Mouse (Mus musculus) ES-CJ7 (cell line): ENCODE measurements around the gene Chpf.

ENCODE experiments used
- DNase-seq: peaks from one replicate; pipeline ENCODE4 v3.0.0; 2011; ENCODE audit warnings: low read depth, low spot score

Gene Chpf

DNA sequence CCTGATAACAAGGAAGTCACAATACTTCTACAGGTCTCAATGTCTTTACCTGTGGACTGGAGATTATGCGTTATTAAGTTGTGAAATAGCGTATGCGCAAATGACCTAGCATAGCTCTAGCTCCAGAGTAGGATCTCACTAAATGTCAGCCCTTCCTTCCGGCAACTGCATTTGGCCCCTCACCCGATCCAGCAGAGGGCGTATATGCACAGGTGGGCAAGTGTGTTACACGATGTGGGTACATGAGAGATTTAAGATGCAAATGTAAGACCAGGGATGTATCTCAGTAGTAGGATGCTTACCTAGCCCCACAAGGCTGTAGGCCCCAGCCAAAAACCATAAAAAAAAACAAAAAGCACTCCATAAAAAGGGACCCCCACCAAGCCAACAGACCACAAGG lies 20.3 kb upstream of the Chpf start:
- peak; percentile 76 for DNase-seq

DNA sequence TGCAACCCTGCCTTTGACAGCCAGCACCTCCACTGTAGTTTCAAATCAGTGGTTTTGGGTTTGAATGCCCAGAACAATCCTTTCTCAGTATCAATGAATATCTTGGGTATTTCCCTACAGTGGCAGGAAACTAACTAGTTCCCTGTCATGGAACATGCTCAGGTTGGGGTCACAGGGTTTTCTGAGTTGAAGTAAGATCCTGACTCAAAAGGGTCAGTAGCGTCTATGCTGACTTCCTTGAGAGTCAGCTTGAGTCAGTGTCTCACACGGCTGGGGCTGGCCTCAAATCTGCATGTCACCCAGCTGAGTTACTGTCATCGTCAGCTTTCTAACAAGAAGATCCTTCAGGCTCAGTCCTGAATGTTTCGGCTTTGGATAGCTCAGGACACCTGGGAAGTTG lies 19.8 kb upstream of the Chpf start:
- no peak for DNase-seq

DNA sequence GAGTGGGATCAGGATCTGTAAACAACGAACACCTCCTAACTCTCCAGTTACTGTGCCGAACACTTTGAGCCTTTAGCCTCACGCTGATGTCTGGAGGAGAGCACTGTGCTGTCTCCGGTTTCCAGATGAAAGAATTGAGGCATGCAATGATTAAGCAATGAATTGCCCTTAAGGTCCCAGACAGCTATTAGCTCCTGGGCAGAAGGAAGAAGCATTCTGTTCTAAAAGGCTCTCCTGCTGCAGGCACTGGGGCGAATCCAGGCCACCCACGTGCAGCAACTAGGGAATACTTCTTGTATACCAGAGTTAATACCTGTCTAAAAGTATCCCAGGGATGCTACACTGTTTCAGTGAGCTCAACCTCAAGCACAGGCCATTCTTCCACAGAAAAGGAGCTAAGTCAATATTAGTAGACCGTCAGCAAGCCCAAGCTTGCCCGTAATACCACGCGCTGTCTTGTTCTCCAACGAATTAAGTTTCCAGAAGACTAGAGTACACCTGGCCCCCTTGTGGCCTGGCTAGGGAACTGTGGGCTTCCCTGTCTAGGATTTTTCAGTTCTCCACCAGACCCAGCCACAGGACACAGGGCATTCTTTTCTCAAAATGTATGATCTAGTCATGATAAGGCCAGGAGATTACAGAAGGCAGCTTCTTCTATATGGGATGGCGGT lies 15.9 kb upstream of the Chpf start:
- peak; percentile 81 for DNase-seq

DNA sequence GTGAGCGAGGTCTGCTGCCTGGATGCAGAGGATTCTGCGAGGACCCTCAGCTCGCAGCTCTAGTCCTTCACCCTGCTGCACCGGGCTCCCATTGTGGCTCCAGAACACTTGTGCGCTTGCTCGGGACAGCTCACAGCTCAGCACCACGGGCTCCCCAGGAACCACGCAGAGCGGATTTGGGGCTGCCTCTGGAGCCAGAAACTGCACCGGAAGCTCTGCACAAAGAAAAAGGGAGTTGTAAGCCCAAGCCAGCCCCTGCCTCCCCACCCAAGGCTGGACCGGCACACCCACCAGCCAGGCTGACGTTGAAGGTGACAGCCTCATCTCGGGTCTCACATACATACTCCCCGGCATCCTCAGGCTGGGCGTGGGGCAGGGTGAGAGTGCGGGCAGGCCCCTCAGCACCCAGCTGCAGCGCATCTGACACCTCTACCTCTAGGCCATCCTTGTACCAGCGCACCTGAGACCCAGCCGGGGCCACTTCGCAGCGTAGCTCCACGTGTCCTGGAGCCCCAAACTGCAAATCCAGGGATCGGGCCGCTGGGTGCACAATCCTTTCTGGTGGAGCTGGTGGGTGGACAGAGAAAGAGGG lies 13.6 kb upstream of the Chpf start:
- DNase-seq, result peak; percentile 54

DNA sequence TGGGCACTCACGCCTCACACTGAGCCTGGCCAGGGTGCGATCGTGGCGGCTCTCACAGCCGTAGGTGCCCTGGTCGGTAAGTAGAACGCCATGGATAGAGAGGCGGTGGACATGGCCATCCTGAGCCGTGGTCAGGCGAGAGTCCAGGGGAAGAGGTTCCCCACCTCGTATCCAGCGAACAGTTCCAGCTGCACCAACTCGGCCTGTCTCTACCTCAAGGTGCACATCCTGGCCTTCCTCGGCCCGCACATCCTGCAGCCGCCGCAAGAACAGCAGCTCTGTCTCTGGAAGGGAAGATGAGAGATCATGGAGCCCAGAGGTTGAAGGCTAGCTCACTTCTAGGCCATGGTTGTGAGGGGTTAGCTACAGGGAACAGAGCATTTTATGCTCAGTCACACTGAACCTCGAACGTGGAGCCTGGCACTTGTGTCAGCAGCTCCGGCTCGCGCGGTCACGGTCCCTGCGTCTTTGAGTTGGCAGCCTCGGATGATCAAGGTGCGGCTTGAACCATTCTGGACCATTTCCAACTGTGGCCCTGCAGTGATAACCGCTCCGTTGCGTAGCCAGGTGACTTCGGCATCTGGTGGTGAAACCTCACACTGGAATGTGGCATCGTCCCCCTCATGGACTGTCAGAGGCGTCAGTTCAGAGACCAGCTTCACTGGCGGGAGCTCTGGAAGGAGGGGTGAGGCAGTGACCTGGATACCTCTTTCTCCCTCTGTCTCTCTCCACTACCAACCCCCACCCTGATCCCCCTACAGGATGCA lies 11.9 kb upstream of the Chpf start:
- DNase-seq, result no peak

DNA sequence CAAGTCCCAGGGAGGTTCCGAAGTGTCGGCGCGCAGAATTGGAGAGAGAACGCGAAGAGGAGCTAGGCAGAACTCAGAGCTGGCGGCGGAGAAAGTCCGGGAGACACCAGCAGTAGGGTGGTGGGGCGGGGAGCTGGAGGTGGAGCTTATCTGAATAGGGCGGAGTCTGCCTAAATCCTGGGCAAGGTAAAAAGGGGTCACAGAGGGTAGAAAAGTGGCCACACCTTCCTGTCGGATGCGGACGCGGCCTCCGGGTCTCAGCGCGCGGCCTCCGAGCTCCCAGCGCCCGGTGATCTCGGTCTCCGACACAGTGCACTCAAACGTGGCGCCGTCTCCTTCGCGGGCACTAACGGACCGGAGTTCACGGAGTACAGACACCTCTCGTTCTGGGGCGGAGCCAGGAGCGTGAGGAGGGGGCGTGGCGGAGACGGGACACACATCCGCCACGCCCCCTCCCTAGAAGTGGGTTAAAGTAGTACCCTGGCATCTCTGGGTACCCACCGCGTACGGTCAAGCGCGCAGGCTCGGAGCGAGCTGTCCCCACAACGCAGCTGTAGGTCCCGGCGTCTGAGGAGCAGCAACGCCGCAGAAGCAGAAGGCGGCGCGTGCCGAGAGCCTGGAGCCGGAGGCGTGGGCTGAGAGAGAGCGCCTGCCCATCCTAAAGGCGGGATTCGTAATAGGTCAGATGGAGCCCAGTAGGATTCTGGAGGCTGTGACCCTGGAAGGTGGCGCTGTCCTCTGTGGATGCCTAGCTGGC lies 8.5 kb upstream of the Chpf start:
- peak; percentile 93 for DNase-seq

DNA sequence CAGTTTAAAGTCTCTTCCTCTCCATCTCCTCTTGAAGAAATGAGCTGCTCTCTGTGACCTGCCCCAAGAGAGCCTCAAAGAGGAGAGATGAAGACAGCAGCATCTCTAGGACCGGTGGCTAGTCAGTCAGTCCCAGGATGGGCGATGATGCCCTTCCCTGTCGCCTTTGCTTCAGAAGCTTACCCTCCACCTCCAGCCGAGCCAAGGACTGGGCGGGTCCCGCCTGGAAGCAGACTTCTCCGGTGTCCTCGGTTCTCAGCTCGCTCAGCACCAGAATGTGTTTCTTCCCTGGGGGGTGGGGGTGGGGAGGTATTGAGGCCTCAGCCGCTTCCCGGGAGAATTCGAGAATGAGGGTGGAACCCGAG lies 7.9 kb upstream of the Chpf start:
- no peak for DNase-seq

DNA sequence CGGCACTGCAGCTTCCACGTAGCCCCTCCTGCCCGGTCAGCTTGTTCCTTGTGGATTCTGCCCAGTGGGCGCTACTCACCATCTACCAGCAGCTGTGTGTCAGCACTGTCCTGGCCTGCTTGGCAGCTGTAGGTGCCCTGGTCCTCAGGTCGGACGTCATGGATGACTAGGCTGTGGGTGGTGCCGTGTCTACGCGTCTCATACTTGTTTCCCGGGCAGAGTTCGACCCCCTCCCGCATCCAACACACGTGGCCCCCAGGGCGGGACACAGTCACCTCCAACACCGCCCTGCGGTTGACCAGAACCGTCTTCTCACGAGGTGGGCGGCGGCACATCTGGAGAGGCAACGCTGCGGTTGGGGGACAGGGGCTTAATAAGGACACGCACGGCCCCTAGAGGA lies 7.5 kb upstream of the Chpf start:
- DNase-seq, result no peak

DNA sequence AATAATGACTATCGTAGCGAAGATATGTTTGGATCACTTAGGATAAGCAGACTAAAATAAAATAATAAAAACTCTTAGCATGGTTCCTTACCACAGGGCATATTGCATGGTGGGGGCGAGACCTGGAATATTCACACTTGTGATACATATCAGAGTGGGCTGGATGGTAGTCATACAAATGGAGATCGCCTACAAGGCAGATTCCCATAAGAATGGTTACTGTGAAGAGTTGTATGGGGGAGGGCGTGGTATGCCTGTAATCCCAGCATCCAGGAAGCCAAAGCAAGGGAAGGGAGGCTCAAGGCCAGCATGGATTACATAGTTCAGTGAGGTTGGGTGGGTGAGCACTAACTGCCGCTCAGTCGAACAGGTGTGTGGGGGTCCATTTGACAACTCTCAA lies 1.6 kb upstream of the Chpf start:
- peak; percentile 88 for DNase-seq

DNA sequence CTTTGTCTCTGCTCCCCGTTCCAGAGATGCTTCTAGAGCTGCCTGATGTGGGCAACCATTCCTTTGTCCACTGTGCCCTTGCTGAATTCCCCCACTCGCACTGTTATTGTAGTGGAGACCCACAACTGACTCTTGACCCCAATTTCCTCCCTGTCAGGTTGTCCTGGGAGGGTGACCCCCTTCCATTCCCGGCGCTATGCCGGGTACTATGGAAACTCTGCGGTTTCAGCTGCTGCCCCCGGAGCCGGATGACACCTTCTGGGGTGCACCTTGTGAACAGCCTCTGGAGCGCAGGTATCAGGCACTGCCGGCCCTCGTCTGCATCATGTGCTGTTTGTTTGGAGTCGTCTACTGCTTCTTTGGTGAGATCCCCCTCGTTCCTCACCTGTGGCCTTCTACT lies 929 bp upstream of the Chpf start:
- DNase-seq, result no peak

DNA sequence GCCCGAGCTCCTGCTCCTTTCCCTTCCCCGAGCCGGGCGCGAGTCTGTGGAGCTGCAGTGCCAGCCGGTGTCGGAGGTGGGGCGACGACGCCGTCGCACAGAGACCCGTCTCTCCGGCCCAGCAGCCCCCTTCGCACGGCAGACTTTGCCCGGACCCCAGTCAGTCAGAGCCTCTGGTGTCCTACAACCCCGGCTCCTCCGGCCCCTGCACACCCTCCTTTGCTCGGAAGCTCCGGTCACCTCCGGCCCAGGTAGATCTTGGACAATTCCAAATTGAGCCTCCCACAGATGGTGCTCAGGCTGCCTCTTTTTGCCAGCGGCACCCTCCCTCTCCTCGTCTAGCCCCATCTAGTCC lies 505 bp upstream of the Chpf start:
- DNase-seq, result no peak

DNA sequence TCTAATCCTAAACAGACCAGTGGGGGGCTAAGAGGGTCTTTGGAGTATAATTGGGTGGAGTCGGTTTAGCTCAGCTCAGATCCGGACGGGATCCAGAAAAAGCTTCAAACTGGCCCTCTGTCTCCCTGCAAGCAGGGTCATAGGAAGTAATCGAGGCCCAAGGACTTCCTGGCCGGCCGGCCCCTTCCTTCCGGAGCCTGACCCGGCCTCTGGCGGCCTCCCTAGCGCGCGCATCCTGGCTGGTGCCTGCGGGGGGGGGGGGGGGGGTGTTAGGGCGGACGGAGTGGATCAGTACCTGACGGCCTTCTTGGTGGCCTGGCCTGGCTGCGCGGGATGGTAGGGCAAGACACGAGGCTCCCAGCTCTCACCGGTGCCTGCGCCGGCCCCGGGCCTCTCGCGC lies 610 bp downstream of the Chpf start:
- DNase-seq, result no peak

DNA sequence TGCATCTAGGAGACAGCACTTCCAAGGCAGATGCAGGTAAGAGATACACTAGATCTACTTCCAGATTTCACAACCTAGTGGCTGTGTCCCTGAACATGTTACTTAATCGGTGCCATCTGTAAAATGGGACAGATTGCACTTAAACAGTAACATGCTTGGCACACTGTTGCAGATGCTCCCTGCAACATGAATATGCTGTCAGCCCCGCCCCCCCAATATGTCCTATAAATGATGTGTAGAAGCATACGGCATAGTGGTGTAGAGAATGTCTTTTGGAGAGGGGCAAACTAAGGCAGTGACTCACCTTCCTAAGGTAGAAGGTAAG lies 1.2 kb downstream of the Chpf start:
- DNase-seq, result no peak

DNA sequence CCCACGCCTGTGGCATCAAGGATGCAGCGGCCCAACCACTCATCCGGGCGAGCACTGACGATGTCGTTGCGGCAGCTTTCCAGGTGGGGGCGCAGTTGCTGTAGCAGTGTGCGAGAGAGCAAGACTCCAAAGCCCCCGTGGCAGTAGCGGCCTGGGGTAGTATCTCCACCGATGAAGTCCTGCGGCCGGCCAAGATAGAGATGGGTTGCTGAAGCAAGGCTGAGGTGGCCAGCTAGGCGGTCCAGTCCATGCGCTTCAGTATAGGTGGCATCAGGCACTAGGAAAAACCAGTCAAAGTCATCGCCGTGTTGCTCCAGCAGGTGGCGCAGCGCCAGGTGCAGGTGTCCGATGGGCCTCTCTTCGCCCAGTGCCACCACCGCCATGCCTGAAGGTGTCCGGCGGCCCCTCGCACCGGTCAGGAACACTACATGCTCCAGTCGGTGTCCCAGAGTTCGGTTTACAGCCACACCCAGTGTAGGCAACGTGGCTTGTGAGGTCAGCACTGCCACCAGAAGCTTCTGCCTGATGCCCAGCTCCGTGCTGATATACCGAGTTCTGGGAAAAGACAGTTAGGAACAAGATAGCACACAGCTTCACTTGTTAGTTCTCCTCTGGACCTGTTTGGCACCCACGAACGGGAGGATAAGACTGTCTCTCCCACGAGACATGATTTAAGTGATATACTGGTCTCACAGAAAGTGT lies 1.7 kb downstream of the Chpf start:
- peak; percentile 84 for DNase-seq

DNA sequence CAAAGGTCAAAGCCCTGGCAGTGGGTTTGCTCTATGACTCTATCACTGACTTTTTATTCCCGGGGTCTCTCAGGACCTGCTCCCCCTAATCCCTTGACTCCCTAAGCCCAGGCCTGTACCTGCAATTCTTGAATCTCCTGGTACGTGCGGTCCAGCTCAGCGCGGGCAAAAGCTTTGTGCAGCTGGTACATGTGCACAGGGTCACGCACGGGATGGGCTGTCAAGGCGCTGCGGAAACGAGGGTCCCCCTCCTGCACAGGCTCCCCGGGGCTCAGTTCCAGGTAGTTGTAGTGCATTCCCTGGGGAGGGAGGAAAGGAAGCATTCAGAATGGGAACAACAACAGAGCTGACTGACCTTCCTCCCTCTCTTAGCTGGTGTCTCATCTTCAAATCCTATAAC lies 2.7 kb downstream of the Chpf start:
- no peak for DNase-seq

DNA sequence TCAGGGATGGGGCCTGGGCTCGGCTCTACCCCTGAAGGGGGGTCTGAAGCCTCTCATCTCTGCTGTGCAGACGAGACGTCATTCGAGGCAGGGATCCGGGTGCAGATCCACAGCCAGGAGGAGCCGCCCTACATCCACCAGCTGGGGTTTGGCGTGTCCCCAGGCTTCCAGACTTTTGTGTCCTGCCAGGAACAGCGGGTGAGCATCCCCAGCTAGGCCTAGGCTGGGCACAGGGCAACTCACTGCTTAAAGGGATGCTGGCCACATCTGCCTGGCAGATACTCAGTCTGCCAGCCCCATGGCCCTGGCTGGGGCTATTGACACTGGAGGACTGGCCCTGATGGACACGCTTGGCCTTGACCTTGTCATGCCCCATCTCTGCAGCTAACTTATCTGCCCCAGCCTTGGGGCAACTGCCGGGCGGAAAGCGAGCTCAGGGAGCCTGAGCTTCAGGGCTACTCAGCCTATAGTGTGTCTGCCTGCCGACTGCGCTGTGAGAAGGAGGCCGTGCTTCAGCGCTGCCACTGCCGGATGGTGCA lies 9.8 kb downstream of the Chpf start:
- DNase-seq, result no peak

DNA sequence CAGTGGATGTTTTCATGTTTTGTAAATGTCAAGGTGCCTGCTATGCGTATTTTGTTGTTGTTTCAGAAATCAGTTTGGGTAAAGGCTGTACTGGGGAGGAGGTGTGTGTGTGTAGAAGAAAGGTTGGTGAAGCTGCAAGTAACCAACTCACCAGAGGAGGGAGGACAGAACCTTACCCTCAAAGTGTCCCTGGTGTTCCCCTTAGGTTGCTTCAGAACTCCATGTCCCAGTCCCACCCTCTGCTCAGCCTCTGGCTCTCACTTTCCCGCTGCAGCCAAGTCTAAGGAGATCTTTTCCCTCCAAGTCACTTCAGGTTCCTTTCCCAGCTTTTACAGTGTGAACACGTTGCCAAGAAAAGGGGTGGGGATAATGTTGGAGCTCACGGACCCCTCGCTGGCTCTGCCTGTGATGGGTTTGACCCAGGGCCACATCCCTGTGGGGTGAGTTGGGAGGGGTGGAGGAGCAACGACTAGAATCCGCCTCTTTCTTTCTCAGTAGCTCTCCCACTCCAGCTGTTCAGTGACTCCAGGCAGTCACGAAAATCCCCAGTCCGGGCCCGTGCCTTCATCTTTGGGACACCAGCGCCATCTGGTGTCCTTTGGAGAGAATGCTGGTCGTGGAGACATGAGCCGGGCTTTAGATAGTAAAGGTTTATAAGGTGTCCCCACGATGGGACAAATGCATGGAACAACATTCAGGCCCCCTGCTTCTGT lies 11.7 kb downstream of the Chpf start:
- DNase-seq, result peak; percentile 83

DNA sequence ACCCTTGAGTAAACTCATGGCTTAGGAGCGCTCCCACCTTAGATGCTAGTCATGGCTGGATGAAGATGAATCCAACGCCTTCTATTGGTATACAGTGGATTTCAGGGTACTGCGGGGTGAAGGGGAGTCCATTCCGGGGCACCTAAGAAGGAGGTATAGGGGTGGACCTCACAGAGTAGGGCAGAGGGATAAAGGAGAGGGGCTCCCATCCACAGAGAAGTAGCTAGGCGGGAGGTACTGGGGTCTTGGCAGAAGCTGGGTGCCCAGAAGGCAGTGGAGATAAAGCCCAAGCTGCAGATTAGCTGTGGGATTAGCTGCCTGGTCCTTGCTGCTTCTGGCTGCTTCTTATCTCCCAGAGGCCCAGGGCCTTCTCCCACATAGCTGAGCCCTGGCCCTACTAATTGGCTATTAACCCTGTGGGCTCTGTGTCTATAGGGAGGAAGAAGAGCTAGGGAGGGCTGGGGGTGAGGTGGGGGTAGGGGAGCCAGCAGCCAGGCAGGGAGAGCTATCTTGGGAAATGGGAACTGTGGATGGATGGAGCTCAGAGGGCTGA lies 15.4 kb downstream of the Chpf start:
- no peak for DNase-seq

DNA sequence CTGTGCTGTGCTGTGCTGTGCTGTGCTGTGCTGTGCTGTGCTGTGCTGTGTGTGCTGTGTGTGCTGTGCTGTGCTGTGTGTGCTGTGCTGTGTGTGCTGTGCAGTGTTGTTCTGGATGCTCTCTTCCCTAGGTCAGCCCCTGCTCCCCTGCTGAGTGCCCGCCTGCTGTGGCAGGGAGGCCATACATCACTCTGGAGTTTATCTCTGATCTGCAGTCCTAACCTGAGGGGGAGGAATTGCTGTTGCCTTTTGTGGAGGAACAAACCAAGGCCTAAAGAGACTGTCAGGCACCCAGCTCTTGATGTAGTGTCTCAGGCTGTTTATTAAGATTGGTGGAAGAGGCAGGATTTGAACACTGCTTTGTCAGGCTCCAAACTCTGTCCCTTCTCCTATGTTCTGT lies 16.5 kb downstream of the Chpf start:
- no peak for DNase-seq

DNA sequence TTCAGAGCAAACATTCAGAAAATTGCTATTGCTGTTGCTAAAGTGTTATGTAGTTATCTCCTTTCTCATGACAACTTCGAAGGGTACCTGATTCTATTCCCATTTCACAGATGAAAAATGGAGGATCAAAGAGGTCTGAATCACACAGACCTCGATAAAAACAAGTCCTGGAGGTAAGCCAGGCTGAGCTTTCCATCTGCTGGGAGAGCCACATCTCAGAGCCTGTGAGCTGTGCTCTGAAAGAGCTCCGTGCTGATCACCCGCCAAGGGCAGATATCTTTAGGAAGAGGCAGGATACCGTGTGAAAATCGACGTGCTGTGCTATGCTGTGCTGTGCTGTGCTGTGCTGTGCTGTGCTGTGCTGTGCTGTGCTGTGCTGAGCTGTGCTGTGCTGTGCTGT lies 18.8 kb downstream of the Chpf start:
- DNase-seq, result no peak
